Mouse (Mus musculus) neural tube, embryonic 12.5 days (tissue): Measurements from ENCODE around the gene Eme2. TPM values are rescaled to one million over a fixed set of nuclear protein-coding genes. Genes with fewer than 3 reads are reported as not detected.

ENCODE experiments used
- ATAC-seq: fragments of 200-750 bp; cut with Nextera tagmentation; 2 replicates; pipeline ENCODE4 v1.8.0; 2017; ENCODE audit warnings: low read depth, mild to moderate bottlenecking, moderate TSS enrichment, moderate library complexity; ENCODE audit not compliant: low FRiP score
- H3K27ac ChIP-seq: fragments of 300-500 bp; sonication (generic); 2 replicates; pipeline ENCODE4 v1.5.1; 2016
- H3K27me3 ChIP-seq: fragments of 300-500 bp; sonication (generic); replicated peaks from 2 replicates; pipeline ENCODE4 v1.6.1; 2016; ENCODE audit warnings: mild to moderate bottlenecking
- H3K36me3 ChIP-seq: fragments of 300-500 bp; sonication (generic); 2 replicates; pipeline ENCODE4 v1.6.1; 2016; ENCODE audit warnings: mild to moderate bottlenecking
- H3K4me1 ChIP-seq: fragments of 300-500 bp; sonication (generic); 2 replicates; pipeline ENCODE4 v1.6.1; 2016
- H3K4me2 ChIP-seq: fragments of 300-500 bp; sonication (generic); replicated peaks from 2 replicates; pipeline ENCODE4 v1.6.1; 2016; ENCODE audit warnings: mild to moderate bottlenecking
- H3K4me3 ChIP-seq: fragments of 300-500 bp; sonication (generic); 2 replicates; pipeline ENCODE4 v1.5.1; 2016
- H3K9ac ChIP-seq: fragments of 300-500 bp; sonication (generic); 2 replicates; pipeline ENCODE4 v1.6.1; 2016; ENCODE audit warnings: mild to moderate bottlenecking
- H3K9me3 ChIP-seq: fragments of 300-500 bp; sonication (generic); 2 replicates; pipeline ENCODE4 v1.6.1; 2016; ENCODE audit warnings: mild to moderate bottlenecking
- WGBS: fragments of 180-500 bp; shearing (Covaris S2); methylation state at CpG from one replicate; pipeline ENCODE4 v1.1.7; 2016; 5-methylcytosine and 5-hydroxymethylcytosine counted together
- polyA plus RNA-seq: library from polyadenylated mRNA; unstranded; fragments of >200 nt; fragmentation: Nextera tagmentation; extraction: Ambion mirVana; gene quantifications from 2 replicates; pipeline ENCODE4 v1.2.1, GENCODE M21; 2016

Gene Eme2
- polyA plus RNA-seq, 1 experiment from 2014 or later: 44.5 TPM

DNA sequence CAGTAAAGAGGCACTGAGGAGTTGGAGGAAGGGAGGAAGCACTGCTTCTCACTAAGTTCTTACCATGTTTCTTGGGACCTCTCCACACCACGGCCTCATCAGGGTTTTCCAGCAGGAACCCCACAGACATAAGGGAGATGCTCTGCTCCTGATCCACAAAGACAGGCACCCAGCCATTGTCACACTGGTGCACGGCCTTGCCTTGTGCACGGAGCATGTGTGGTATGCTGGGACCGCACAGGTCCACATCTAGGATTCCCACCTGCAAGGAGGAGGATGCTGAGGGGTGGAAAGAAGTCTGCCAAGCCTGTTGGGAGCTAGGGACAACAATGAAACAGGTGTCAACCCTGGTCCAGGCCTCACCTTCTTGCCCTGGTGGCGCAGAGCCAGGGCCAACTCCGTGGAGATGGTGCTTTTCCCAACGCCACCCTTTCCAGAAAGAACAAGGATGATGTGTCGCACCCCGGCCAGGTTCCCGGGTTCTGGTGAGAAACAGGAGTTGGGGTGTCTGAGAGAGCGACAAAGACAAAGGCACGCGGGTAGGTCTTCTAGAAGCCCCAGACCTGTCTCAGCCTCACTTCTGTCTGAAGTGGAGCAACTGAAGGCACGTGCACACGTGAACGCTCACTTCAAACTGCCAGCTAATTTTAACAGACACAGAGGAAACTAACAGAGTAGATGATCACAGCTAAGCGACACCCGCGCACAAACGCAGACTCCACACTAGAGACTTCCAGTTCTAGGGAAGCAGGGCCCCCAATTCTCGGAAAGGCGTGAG is 9.3 kb downstream of the Eme2 start:
- Histone ChIP-seq H3K36me3 (peaks cover 34% of the 10 kb centered on the region), H3K9ac (peak overlapping the region; percentile 51), H3K4me2 (peak overlapping the region; percentile 91), H3K4me3 (peak overlapping the region; percentile 62), H3K27ac (no peak overlapping the region), H3K4me1 (peaks cover 22% of the 10 kb centered on the region), H3K27me3 (no peaks in the 10 kb centered on the region), H3K9me3 (no peaks in the 10 kb centered on the region)
- 28% methylated on average over 22 of the region's 22 CpGs for WGBS
- no peak for ATAC-seq

DNA sequence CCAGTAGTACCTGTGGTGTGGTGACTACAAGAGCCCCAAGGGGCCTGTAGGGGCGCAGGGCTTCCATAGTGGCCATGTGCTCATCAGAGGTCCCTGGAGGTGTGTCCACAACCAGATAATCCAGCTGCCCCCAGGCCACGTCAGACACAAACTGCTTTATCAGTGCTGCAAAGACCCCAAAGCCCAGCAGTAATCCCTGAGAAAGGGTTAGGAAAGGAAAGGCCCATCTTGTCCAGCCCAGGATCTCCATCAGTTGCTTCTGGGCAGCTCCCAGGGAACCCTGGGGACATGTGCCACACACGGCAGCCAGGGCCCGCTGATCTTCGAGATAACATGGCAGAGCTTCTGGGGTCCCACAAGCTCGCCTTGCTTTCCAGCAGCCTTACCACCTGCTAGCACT is 10.5 kb downstream of the Eme2 start:
- no peak overlapping the region for H3K4me2 ChIP-seq
- H3K27ac ChIP-seq: no peak overlapping the region
- 92% methylated on average over 6 of the region's 6 CpGs for WGBS
- peaks cover 22% of the 10 kb centered on the region for H3K4me1 ChIP-seq
- no peak overlapping the region for H3K9ac ChIP-seq
- no peaks in the 10 kb centered on the region for H3K9me3 ChIP-seq
- no peak overlapping the region for H3K4me3 ChIP-seq
- ATAC-seq: no peak
- no peaks in the 10 kb centered on the region for H3K27me3 ChIP-seq
- H3K36me3 ChIP-seq: peaks cover 26% of the 10 kb centered on the region

DNA sequence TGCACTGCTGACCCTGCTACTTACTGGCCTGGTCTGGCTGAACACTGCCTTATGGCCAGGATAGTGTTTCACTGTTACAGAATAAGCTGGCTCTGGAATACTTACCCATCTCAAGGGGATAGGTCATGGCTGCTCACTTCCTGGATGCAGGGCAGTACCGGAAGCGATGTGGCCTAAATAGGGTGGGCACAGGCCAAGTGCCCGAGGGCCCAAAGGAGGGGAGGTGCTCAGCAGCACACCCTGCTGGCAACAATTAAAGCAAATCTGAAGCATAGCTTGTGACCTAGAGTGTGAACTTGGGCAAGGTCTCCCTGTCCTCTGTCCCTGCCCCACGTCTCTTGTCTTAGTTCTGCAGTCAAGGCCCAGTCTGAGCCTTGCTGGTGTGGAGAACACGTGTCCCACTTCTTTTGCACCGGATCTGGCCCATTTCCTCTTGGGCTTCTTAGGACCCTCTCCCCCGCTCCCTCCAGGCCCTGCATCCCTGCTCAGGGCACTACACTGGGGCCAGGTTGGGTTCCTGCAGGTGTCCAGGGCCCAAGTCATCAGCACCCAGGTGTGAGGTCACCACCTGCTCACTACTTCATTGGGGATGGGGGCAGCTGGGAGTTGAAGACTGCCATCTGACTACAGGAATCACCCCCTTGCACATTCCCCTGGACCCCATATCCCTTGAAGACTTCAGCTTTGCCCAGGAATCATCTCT is 13.0 kb downstream of the Eme2 start:
- Histone ChIP-seq H3K9me3 (no peaks in the 10 kb centered on the region), H3K36me3 (peaks cover 21% of the 10 kb centered on the region), H3K27ac (no peak overlapping the region), H3K4me3 (no peak overlapping the region), H3K9ac (no peak overlapping the region), H3K4me1 (peaks cover 11% of the 10 kb centered on the region), H3K4me2 (no peak overlapping the region), H3K27me3 (no peaks in the 10 kb centered on the region)
- WGBS: 47% methylated on average over 7 of the region's 7 CpGs
- no peak for ATAC-seq

DNA sequence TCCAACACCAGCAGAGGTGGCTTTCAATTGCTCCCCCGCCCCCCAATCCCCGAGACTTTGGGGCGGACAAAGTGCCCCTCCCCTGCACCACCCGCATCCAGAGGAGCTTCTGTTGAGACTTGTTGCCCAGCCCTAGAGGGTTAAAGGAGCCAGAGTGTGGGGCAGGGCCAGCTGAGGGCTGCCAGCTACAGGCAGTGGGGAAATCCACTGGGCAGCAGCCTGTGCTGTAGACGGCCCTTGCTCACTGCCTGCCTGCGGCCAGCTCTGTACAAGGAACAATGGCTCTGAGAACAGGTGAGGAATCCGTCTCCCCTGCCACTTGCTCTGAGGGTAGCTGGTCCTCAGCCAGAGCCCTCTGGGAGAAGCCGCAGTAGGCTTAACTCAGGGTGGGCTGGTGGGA is 16.4 kb downstream of the Eme2 start:
- no peak overlapping the region for H3K4me3 ChIP-seq
- no peak for ATAC-seq
- WGBS: 75% methylated on average over 8 of the region's 8 CpGs
- no peaks in the 10 kb centered on the region for H3K9me3 ChIP-seq
- no peak overlapping the region for H3K27ac ChIP-seq
- H3K27me3 ChIP-seq: no peaks in the 10 kb centered on the region
- H3K36me3 ChIP-seq: peaks cover 12% of the 10 kb centered on the region
- no peak overlapping the region for H3K9ac ChIP-seq
- no peaks in the 10 kb centered on the region for H3K4me1 ChIP-seq
- no peak overlapping the region for H3K4me2 ChIP-seq

DNA sequence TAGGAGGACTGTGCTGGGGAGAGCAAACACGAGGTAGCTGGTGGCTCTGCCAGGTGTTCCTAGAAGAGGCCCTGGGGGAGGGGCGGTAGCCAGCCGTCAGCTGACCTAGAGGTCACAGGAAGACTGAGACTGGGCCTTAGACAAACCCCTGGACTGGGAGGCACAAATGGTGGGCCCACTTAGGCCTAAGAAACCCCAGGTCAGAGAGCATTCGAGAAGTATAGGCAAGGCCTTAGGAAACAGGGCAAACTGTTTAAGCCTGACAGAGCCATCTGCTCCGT is 16.8 kb downstream of the Eme2 start:
- no peaks in the 10 kb centered on the region for H3K27me3 ChIP-seq
- no peak overlapping the region for H3K4me2 ChIP-seq
- no peak overlapping the region for H3K4me3 ChIP-seq
- no peak overlapping the region for H3K27ac ChIP-seq
- H3K4me1 ChIP-seq: no peaks in the 10 kb centered on the region
- ATAC-seq: no peak
- 40% methylated on average over 5 of the region's 5 CpGs for WGBS
- peaks cover 7% of the 10 kb centered on the region for H3K36me3 ChIP-seq
- no peak overlapping the region for H3K9ac ChIP-seq
- H3K9me3 ChIP-seq: no peaks in the 10 kb centered on the region

DNA sequence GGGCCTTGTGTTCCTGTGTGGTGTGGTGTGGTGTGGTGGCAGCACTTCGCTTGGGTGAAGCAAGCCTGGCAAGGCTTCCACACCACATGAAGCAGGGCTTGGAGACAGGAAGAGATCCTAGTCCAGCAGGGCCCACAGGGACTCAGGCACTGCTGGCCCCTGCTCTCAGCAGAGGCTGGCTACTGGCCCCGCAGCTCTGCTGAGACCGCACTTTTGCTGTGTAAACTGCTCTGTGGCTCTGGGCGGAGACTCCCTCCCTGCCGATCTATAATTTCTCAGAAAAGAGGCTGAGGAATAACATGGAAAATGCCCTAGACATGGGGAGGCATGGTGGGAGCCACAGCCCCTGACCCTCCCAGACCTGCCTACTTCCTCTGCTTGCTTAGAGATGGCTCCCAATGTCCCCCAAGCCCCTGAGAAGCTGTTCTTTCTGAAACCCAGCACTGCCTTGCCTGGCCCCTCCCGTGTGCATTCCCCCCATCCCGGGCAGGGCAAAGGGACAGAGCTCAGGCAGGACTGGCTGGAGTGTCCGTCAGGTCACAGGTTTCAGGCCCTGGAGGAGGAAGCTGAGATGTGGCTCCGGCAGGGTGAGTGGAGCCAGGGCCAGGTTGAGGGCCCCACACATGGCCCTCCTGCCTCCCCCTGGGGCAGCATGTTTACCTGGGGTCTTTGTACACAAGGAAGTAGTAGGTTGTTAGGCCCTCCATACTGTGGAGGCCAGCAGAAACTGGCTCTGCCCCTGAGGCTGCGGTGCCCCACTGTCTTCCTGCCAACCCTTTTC is 17.4 kb downstream of the Eme2 start:
- H3K4me2 ChIP-seq: no peak overlapping the region
- no peak overlapping the region for H3K4me3 ChIP-seq
- H3K4me1 ChIP-seq: no peaks in the 10 kb centered on the region
- no peak overlapping the region for H3K9ac ChIP-seq
- WGBS: 68% methylated on average over 10 of the region's 10 CpGs
- no peaks in the 10 kb centered on the region for H3K27me3 ChIP-seq
- ATAC-seq: no peak
- peaks cover 2% of the 10 kb centered on the region for H3K36me3 ChIP-seq
- no peak overlapping the region for H3K27ac ChIP-seq
- no peaks in the 10 kb centered on the region for H3K9me3 ChIP-seq

GRCm38 (mm10) chr17:24874989-24875388 is 19.9 kb downstream of the Eme2 start:
- WGBS: 86% methylated on average over 8 of the region's 8 CpGs
- no peaks in the 10 kb centered on the region for H3K9me3 ChIP-seq
- no peak for ATAC-seq
- no peaks in the 10 kb centered on the region for H3K4me1 ChIP-seq
- no peak overlapping the region for H3K9ac ChIP-seq
- H3K27me3 ChIP-seq: no peaks in the 10 kb centered on the region
- H3K4me3 ChIP-seq: no peak overlapping the region
- H3K36me3 ChIP-seq: no peaks in the 10 kb centered on the region
- no peak overlapping the region for H3K4me2 ChIP-seq
- no peak overlapping the region for H3K27ac ChIP-seq

GRCm38 (mm10) chr17:24874405-24874745 is 20.5 kb downstream of the Eme2 start:
- Histone ChIP-seq H3K27ac (no peak overlapping the region), H3K4me2 (no peak overlapping the region), H3K4me3 (no peak overlapping the region), H3K9me3 (no peaks in the 10 kb centered on the region), H3K36me3 (no peaks in the 10 kb centered on the region), H3K27me3 (no peaks in the 10 kb centered on the region), H3K4me1 (no peaks in the 10 kb centered on the region), H3K9ac (no peak overlapping the region)
- WGBS: 75% methylated on average over 1 of the region's 1 CpGs
- no peak for ATAC-seq

DNA sequence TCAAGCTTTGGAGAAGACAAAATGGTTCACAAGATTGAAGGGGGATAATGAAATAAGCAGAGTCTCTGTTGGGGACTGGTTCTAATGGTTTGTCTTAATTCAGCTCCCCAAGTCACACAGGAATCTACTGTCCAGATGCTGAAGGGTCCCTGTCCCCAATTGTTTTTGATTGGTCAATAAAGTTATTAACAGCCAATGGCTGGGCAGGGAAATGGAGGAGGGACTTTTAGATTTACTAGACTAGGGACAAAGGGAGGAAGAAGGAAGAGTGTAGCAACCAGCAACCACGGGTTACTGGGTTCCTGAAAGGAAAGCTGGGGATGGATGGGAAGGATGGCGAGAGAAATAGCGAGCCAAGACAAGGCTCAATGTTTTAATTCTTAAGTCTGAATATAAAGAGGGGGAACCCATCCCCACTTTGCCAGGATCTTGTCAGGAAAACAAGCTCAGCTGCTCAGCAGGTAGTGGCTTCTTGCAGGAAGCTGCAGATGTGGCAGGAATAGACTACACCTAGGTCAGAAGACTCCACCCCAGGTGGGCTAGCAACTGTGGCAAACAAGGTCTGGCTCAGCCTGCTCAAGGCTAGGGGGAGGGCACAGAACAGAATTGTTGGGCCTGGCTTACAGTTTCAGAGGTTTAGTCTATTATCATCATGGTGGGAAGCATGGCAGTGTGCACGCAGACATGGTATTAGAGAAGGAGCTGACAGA is 21.0 kb downstream of the Eme2 start:
- no peak for ATAC-seq
- no peaks in the 10 kb centered on the region for H3K36me3 ChIP-seq
- no peaks in the 10 kb centered on the region for H3K27me3 ChIP-seq
- no peaks in the 10 kb centered on the region for H3K9me3 ChIP-seq
- H3K9ac ChIP-seq: no peak overlapping the region
- no peak overlapping the region for H3K27ac ChIP-seq
- no peaks in the 10 kb centered on the region for H3K4me1 ChIP-seq
- no peak overlapping the region for H3K4me2 ChIP-seq
- WGBS: 40% methylated on average over 4 of the region's 4 CpGs
- H3K4me3 ChIP-seq: no peak overlapping the region

DNA sequence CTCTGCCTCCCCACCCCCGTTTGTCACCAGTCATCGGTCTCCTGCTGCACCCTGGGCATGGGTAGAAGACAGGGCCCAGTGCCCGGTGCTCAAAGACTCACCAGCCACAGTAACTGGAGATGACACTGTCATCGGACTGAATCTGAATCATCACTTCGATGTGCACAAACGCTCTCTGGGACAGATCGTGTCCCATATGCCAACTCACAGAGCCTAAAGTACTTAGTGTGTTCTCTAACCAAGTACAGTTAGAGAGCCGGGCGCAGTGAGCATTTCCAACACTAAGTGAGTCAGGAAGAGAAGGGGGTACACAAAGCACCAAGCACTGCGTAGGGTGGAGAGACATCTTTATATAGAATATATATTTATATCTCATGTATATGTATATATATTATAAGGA is 27.0 kb downstream of the Eme2 start:
- 96% methylated on average over 10 of the region's 10 CpGs for WGBS
- Histone ChIP-seq H3K4me3 (no peak overlapping the region), H3K27me3 (no peaks in the 10 kb centered on the region), H3K4me2 (no peak overlapping the region), H3K4me1 (no peaks in the 10 kb centered on the region), H3K9ac (no peak overlapping the region), H3K9me3 (no peaks in the 10 kb centered on the region), H3K36me3 (peaks cover 12% of the 10 kb centered on the region; the same call in 1 of the 2 replicates), H3K27ac (no peak overlapping the region)
- no peak for ATAC-seq

DNA sequence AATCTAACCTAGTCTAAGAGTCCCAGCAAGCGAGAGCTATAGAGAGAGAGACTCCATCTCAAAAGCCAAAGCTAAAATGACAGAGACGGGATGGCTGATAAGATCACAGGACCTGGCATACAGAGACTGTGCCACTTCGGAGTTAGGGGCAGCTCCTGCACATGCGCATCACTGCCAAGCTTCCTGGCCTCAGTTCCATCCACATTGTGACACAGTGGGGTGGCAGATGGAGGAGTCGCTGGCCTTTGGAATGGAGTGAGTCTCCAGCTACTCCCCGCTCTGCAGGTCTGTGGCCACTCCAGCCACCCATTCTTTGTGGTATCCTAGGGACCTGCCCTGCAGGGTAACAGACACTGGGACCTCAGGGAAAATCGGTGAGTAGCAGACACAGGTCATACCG is 29.1 kb downstream of the Eme2 start, which contains the start of gene Igfals:
Igfals (plus strand) TSS at position 222 of the 400 bp plus-strand sequence.
- Histone ChIP-seq H3K27me3 (no peaks in the 10 kb centered on the region), H3K4me3 (no peak within 1 kb of the TSS), H3K9ac (no peak within 1 kb of the TSS), H3K27ac (no peak within 1 kb of the TSS), H3K4me1 (no peaks in the 10 kb centered on the region), H3K36me3 (peaks cover 25% of the 10 kb centered on the region), H3K4me2 (no peak within 1 kb of the TSS), H3K9me3 (no peaks in the 10 kb centered on the region)
- WGBS: 88% methylated on average over 8 of the region's 8 CpGs
- ATAC-seq: no peak

DNA sequence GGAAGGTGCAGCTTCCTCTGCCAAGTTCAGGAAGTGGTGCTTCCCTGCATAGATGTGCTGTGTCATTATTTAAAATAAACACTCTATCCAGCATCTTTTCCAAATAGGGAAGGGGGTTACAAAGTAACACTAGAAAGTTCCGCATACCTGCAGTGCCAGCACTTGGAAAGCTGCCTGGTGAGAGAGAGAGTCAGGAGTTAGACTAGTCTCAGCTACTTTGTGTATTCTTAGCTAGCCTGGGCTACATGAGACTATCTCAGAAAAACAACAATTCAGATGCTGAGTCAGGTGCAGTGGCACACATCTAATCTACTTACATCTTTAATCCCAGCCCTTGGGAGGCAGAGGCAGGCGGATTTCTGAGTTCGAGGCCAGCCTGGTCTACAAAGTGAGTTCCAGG is 33.1 kb downstream of the Eme2 start:
- no peak overlapping the region for H3K4me2 ChIP-seq
- H3K27ac ChIP-seq: no peak overlapping the region
- no peaks in the 10 kb centered on the region for H3K27me3 ChIP-seq
- no peak for ATAC-seq
- peaks cover 44% of the 10 kb centered on the region for H3K36me3 ChIP-seq
- no peak overlapping the region for H3K4me3 ChIP-seq
- H3K9me3 ChIP-seq: no peaks in the 10 kb centered on the region
- WGBS: 92% methylated on average over 3 of the region's 3 CpGs
- no peak overlapping the region for H3K9ac ChIP-seq
- H3K4me1 ChIP-seq: no peaks in the 10 kb centered on the region
